Mouse (Mus musculus): ENCODE measurements around the gene Zc3hav1l. TPM values are rescaled to one million over a fixed set of nuclear protein-coding genes. Genes with fewer than 3 reads are reported as not detected.
A peak's percentile ranks its signal among the peaks of the same experiment; 100 is the strongest.

Zc3hav1l gene
- 9.6 and 14.3 TPM in 2 replicates for polyA plus RNA-seq (2011; ENCODE audit: insufficient read length, low read depth, missing spikeins)

- H3K4me1 ChIP-seq (ENCODE audit: control insufficient read depth, insufficient read depth, low read length) = peaks cover 3% of the 10 kb centered on the region; the same call in 1 of the 2 replicates
- H3K4me3 ChIP-seq (ENCODE audit: insufficient read depth, low read length) = peak within 1 kb of the TSS; percentile 81
- TF ChIP-seq POLR2A (IDR thresholded peaks at IDR 0.05; ENCODE audit: low read depth, low read length) (peak; percentile 88), CTCF (IDR thresholded peaks at IDR 0.05; ENCODE audit: borderline replicate concordance, insufficient read depth, low read length) (no peak)
- peak within 1 kb of the TSS; percentile 60 for H3K27ac ChIP-seq (ENCODE audit: insufficient read depth, low read length)
These were observed at the start of gene Zc3hav1l for GRCm38 (mm10) chr6:38298761-38299401. Gene Zc3hav1l, minus strand, starts transcription at chr6:38299259.

GRCm38 (mm10) chr6:38347875-38348274 lies 48.8 kb upstream of the Zc3hav1l start:
- H3K4me3 ChIP-seq (ENCODE audit: insufficient read depth, low read length) = no peak overlapping the region
- TF ChIP-seq POLR2A (IDR thresholded peaks at IDR 0.05; ENCODE audit: low read depth, low read length) = no peak
- no peak for TF ChIP-seq CTCF (IDR thresholded peaks at IDR 0.05; ENCODE audit: borderline replicate concordance, insufficient read depth, low read length)
- H3K4me1 ChIP-seq (ENCODE audit: control insufficient read depth, insufficient read depth, low read length) = peaks cover 3% of the 10 kb centered on the region; the same call in 1 of the 2 replicates
- no peak overlapping the region for H3K27ac ChIP-seq (ENCODE audit: insufficient read depth, low read length)

DNA sequence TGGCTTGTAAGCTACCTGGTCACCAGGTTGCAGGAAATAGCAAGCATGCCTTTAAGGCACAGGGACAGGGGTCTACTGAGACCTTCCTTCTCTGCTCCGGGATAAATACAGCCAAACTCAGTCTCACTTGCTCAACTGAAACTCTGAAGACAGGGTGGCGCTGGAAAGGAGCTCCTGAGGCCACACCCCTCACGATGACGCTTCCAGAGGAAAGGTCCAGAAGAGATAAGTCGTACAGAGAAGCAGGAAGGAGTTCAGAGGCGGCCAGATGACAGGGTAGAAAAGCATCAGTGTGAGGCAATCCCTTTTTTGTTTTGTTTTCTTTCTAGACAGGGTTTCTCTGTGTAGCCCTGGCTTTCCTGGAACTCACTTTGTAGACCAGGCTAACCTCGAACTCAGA lies 46.7 kb upstream of the Zc3hav1l start:
- Histone ChIP-seq H3K4me3 (ENCODE audit: insufficient read depth, low read length) (no peak overlapping the region), H3K27ac (ENCODE audit: insufficient read depth, low read length) (no peak overlapping the region), H3K4me1 (ENCODE audit: control insufficient read depth, insufficient read depth, low read length) (no peaks in the 10 kb centered on the region)
- no peak for TF ChIP-seq CTCF (IDR thresholded peaks at IDR 0.05; ENCODE audit: borderline replicate concordance, insufficient read depth, low read length)
- TF ChIP-seq POLR2A (IDR thresholded peaks at IDR 0.05; ENCODE audit: low read depth, low read length) = no peak

DNA sequence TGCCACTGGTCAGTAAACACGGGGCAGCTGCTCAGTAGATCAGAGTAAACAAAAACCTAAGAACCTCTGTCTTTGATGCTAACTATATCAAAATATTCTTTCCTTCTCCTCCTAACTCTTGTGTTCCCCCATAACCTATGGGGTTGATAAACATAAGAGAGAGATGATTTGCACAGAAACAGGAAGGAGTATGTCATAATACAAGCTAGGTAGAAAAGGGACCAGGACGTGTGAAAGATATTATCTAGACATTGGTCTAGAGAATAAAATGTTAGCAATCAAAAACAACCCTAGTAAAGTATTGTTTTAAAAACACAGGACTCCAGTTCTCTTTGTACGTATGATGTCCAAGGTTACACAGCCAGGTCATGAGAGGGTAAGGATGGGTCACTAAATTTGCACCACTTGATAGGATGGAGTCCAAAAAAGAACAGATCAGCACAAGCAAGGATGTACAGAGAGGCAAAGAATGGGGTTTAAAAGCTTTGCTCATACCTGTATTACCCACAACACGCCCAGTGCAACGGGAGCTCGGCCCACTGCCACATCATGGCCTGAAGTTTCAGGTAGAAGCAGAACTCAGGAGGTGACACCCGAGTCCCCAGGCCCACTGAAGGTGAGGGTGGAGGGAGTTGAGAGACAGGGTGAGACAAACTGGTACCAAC lies 45.1 kb upstream of the Zc3hav1l start:
- no peak overlapping the region for H3K27ac ChIP-seq (ENCODE audit: insufficient read depth, low read length)
- no peak overlapping the region for H3K4me3 ChIP-seq (ENCODE audit: insufficient read depth, low read length)
- no peaks in the 10 kb centered on the region for H3K4me1 ChIP-seq (ENCODE audit: control insufficient read depth, insufficient read depth, low read length)
- TF ChIP-seq POLR2A (IDR thresholded peaks at IDR 0.05; ENCODE audit: low read depth, low read length) = no peak
- TF ChIP-seq CTCF (IDR thresholded peaks at IDR 0.05; ENCODE audit: borderline replicate concordance, insufficient read depth, low read length) = no peak

DNA sequence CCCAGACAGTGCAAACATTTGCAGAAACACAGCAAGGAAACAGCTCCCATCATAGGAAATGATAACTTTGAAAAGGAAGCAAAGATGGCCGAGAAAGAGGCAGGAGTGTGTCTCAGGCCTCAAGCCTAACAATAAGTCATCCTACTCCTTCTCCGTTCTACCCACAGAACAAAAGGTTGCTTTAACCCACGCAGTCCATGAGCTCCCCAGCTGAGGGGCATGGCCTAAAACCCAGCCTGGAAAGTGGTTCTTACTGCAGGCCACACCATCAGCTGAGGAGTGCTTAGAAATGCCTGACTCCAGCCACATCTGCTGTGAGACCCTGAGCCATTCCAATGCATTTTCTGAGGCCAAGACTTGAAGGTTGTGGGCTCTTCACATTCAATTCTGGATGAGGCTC lies 44.5 kb upstream of the Zc3hav1l start:
- Histone ChIP-seq H3K4me3 (ENCODE audit: insufficient read depth, low read length) (no peak overlapping the region), H3K27ac (ENCODE audit: insufficient read depth, low read length) (no peak overlapping the region), H3K4me1 (ENCODE audit: control insufficient read depth, insufficient read depth, low read length) (no peaks in the 10 kb centered on the region)
- no peak for TF ChIP-seq CTCF (IDR thresholded peaks at IDR 0.05; ENCODE audit: borderline replicate concordance, insufficient read depth, low read length)
- TF ChIP-seq POLR2A (IDR thresholded peaks at IDR 0.05; ENCODE audit: low read depth, low read length) = no peak

GRCm38 (mm10) chr6:38342666-38342992 lies 43.6 kb upstream of the Zc3hav1l start:
- Histone ChIP-seq H3K4me3 (ENCODE audit: insufficient read depth, low read length) (no peak overlapping the region), H3K4me1 (ENCODE audit: control insufficient read depth, insufficient read depth, low read length) (no peaks in the 10 kb centered on the region), H3K27ac (ENCODE audit: insufficient read depth, low read length) (no peak overlapping the region)
- TF ChIP-seq CTCF (IDR thresholded peaks at IDR 0.05; ENCODE audit: borderline replicate concordance, insufficient read depth, low read length) = no peak
- no peak for TF ChIP-seq POLR2A (IDR thresholded peaks at IDR 0.05; ENCODE audit: low read depth, low read length)

DNA sequence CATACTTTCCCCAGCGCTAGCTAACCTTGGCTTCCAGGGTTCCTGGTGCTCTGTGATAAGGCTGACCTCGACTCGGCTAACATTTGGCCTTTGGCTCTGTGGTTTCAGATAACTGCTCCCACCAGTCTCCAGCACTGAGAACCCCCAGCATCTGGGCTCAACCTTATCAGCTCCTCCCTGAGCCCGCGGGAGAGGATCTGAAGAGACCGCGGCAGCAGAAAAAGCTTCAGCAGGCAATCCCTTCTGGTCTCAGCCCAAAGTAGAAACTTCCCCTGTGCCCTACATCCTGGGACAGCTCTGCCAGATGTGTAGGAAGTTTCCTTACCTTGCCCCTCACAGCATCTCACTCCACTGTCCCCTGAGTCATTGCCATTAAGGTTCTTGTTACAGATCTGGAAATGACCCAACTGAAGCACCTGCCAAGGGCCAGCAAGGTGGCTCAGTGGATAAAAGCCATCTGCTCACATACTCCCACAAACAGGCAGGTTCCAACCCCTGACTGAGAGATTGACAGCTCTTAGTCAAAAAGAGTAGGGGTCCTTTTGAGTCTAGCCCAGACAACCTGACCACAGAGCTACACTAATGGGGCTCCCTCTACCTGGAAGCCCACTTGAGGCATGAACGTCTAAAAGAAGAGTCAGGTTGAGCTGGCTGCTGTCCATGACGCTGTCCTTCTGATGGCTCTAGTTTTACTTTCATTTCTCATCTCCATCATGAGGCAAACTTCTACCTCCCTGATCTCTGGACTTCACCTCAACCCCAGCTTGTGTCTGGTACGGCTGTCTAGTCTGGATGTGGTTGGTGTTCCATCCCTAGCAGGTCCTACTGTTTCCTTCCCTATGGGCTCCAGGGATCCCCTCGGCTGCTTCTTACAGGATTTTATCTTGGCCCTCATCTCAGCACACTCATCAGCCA lies 42.9 kb upstream of the Zc3hav1l start:
- H3K4me3 ChIP-seq (ENCODE audit: insufficient read depth, low read length) = no peak overlapping the region
- H3K27ac ChIP-seq (ENCODE audit: insufficient read depth, low read length) = no peak overlapping the region
- H3K4me1 ChIP-seq (ENCODE audit: control insufficient read depth, insufficient read depth, low read length) = no peaks in the 10 kb centered on the region
- TF ChIP-seq POLR2A (IDR thresholded peaks at IDR 0.05; ENCODE audit: low read depth, low read length) (no peak), CTCF (IDR thresholded peaks at IDR 0.05; ENCODE audit: borderline replicate concordance, insufficient read depth, low read length) (no peak)

GRCm38 (mm10) chr6:38339078-38339477 lies 40.0 kb upstream of the Zc3hav1l start:
- TF ChIP-seq CTCF (IDR thresholded peaks at IDR 0.05; ENCODE audit: borderline replicate concordance, insufficient read depth, low read length) (no peak), POLR2A (IDR thresholded peaks at IDR 0.05; ENCODE audit: low read depth, low read length) (no peak)
- H3K27ac ChIP-seq (ENCODE audit: insufficient read depth, low read length) = no peak overlapping the region
- H3K4me1 ChIP-seq (ENCODE audit: control insufficient read depth, insufficient read depth, low read length) = no peaks in the 10 kb centered on the region
- no peak overlapping the region for H3K4me3 ChIP-seq (ENCODE audit: insufficient read depth, low read length)

DNA sequence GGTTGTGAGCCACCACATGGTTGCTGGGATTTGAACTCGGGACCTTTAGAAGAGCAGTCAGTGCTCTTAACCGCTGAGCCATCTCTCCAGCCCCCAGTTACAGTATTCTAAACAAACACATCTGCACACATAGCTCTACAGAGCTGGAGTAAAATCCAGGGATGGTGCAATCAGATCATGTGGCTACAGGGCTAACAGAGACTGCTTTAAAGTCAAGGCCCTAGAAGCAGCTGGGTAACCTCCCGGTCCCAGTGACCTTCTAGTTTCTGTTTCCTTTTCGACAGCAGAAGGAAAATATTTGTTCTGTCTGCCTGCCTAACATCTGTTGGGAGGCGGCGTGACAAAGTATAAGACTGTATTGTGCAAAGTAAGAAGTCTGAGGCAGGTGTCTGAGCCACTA lies 38.9 kb upstream of the Zc3hav1l start:
- Histone ChIP-seq H3K4me3 (ENCODE audit: insufficient read depth, low read length) (no peak overlapping the region), H3K4me1 (ENCODE audit: control insufficient read depth, insufficient read depth, low read length) (no peaks in the 10 kb centered on the region), H3K27ac (ENCODE audit: insufficient read depth, low read length) (no peak overlapping the region)
- no peak for TF ChIP-seq POLR2A (IDR thresholded peaks at IDR 0.05; ENCODE audit: low read depth, low read length)
- no peak for TF ChIP-seq CTCF (IDR thresholded peaks at IDR 0.05; ENCODE audit: borderline replicate concordance, insufficient read depth, low read length)
